Mouse (Mus musculus): ENCODE measurements around the gene Polr3gl. TPM values are rescaled to one million over a fixed set of nuclear protein-coding genes. Genes with fewer than 3 reads are reported as not detected.
A peak's percentile ranks its signal among the peaks of the same experiment; 100 is the strongest.

Gene Polr3gl
- total RNA-seq, 1 experiment from 2014 or later = 87.4 TPM

- no peak for ATAC-seq (replicated peaks in 1 of 2; ENCODE audit: insufficient read depth in 1 of 2, low FRiP score in 2 of 2, low TSS enrichment in 1 of 2, low read depth in 1 of 2, poor library complexity in 2 of 2, severe bottlenecking in 2 of 2)
These were observed 30.7 kb downstream of the Polr3gl start for GRCm38 (mm10) chr3:96563267-96563666.

DNA sequence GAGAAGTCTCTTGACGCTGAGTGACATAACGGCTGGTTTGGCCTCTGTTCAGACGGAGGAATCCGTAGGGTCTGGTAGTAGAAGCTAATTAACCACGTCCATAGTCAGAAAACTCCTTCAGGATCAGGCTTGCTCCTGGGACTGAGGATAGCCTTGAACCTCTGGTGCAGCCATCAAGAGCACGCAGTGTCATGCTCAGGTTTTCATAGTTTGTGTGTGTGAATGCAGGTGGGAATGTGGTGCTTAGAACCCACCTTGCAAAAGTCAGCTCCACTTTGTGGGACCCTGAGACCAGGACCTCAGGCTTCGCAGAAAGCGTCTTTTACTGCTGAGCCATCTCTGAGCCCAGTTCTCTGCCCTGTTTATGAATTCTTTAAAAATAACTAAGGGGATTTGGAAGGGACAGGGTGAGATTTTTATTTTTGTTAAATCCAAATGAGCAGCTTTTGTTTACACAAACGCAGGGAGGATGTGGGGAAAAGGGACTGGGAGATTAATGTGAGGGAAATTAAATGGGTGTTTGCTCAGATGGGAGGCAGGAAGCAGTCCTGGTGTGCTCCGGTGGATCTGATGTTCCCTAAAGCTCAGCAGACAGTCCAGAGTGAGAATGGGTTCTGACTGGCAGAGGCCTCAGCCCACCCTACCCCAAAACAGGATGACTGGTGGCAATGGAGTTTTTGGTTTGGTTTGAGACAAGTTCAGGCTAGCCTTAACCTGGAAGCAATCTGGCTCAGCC, 31.9 kb downstream of the Polr3gl start:
- no peak for ATAC-seq (replicated peaks in 1 of 2; ENCODE audit: insufficient read depth in 1 of 2, low FRiP score in 2 of 2, low TSS enrichment in 1 of 2, low read depth in 1 of 2, poor library complexity in 2 of 2, severe bottlenecking in 2 of 2)

GRCm38 (mm10) chr3:96560881-96561668, 32.9 kb downstream of the Polr3gl start:
- no peak for ATAC-seq (replicated peaks in 1 of 2; ENCODE audit: insufficient read depth in 1 of 2, low FRiP score in 2 of 2, low TSS enrichment in 1 of 2, low read depth in 1 of 2, poor library complexity in 2 of 2, severe bottlenecking in 2 of 2)

- no peak for ATAC-seq (replicated peaks in 1 of 2; ENCODE audit: insufficient read depth in 1 of 2, low FRiP score in 2 of 2, low TSS enrichment in 1 of 2, low read depth in 1 of 2, poor library complexity in 2 of 2, severe bottlenecking in 2 of 2)
These were observed 33.8 kb downstream of the Polr3gl start for GRCm38 (mm10) chr3:96559911-96560850.

GRCm38 (mm10) chr3:96559398-96559910, 34.5 kb downstream of the Polr3gl start:
- no peak for ATAC-seq (replicated peaks in 1 of 2; ENCODE audit: insufficient read depth in 1 of 2, low FRiP score in 2 of 2, low TSS enrichment in 1 of 2, low read depth in 1 of 2, poor library complexity in 2 of 2, severe bottlenecking in 2 of 2)

- no peak for ATAC-seq (replicated peaks in 1 of 2; ENCODE audit: insufficient read depth in 1 of 2, low FRiP score in 2 of 2, low TSS enrichment in 1 of 2, low read depth in 1 of 2, poor library complexity in 2 of 2, severe bottlenecking in 2 of 2)
These were observed 35.2 kb downstream of the Polr3gl start for GRCm38 (mm10) chr3:96558668-96559196.

DNA sequence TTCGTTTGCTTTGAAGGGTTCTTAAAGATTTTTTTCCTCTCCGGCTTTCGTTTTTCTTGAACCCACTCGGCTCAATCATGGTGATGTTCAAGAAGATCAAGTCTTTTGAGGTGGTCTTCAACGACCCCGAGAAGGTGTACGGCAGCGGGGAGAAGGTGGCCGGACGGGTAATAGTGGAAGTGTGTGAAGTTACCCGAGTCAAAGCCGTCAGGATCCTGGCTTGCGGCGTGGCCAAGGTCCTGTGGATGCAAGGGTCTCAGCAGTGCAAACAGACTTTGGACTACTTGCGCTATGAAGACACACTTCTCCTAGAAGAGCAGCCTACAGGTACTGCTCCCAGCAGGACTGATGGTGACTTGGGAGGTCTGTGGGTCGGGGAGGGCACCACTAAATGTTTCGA, 35.8 kb downstream of the Polr3gl start:
- ATAC-seq (replicated peaks in 1 of 2; ENCODE audit: insufficient read depth in 1 of 2, low FRiP score in 2 of 2, low TSS enrichment in 1 of 2, low read depth in 1 of 2, poor library complexity in 2 of 2, severe bottlenecking in 2 of 2) = 0 out of 4 replicates have a peak, but pooled peaks have one; percentile 6 to 12

DNA sequence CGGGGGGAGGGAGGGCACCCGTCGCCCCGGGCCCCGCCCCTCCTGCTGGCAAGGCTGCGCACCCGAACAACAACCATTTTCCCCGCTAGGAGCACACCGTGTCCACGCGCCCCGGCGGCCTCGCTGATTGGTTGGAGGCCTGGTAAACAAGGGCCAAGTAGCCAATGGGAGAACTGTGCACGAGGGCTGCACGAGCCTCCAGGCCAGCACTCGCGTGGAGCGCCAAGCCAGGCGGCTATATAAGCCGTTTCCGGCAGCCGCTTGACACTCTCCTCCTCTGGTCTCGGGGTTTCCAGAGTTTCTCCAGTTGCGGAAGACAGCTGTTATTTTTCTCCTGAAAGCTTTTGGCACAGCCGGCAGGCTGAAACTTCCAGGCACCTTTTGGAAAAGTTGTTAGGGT, 36.3 kb downstream of the Polr3gl start, which contains the start of gene Txnip:
Txnip (plus strand) TSS at position 264 of the 400 bp plus-strand sequence.
- ATAC-seq (replicated peaks in 1 of 2; ENCODE audit: insufficient read depth in 1 of 2, low FRiP score in 2 of 2, low TSS enrichment in 1 of 2, low read depth in 1 of 2, poor library complexity in 2 of 2, severe bottlenecking in 2 of 2) = peak; percentile 93 to 96

- no peak for ATAC-seq (replicated peaks in 1 of 2; ENCODE audit: insufficient read depth in 1 of 2, low FRiP score in 2 of 2, low TSS enrichment in 1 of 2, low read depth in 1 of 2, poor library complexity in 2 of 2, severe bottlenecking in 2 of 2)
These were observed 37.0 kb downstream of the Polr3gl start for GRCm38 (mm10) chr3:96556651-96557635.

GRCm38 (mm10) chr3:96555999-96556614, 37.9 kb downstream of the Polr3gl start:
- no peak for ATAC-seq (replicated peaks in 1 of 2; ENCODE audit: insufficient read depth in 1 of 2, low FRiP score in 2 of 2, low TSS enrichment in 1 of 2, low read depth in 1 of 2, poor library complexity in 2 of 2, severe bottlenecking in 2 of 2)

GRCm38 (mm10) chr3:96555041-96555596, 38.9 kb downstream of the Polr3gl start:
- ATAC-seq (replicated peaks in 1 of 2; ENCODE audit: insufficient read depth in 1 of 2, low FRiP score in 2 of 2, low TSS enrichment in 1 of 2, low read depth in 1 of 2, poor library complexity in 2 of 2, severe bottlenecking in 2 of 2) = no peak

DNA sequence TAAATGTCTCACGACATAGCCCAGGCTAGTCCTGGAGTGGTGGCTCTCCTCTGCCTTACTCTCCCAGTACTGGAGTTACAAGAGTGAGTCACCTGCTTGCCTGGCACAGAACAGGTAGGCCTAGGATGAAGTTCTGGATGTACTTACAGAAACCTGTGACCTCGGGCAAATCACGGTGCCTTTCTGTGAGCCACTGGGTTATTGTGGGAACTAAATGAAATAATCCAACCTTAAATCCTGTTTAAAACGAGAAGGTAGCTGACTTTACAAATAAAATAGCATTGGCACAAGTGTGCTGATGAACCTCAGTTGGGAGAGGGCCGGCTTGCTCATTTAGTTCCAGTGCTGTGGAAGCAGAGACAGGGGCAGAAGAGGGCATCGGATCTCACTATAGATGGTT, 39.7 kb downstream of the Polr3gl start:
- no peak for ATAC-seq (replicated peaks in 1 of 2; ENCODE audit: insufficient read depth in 1 of 2, low FRiP score in 2 of 2, low TSS enrichment in 1 of 2, low read depth in 1 of 2, poor library complexity in 2 of 2, severe bottlenecking in 2 of 2)

DNA sequence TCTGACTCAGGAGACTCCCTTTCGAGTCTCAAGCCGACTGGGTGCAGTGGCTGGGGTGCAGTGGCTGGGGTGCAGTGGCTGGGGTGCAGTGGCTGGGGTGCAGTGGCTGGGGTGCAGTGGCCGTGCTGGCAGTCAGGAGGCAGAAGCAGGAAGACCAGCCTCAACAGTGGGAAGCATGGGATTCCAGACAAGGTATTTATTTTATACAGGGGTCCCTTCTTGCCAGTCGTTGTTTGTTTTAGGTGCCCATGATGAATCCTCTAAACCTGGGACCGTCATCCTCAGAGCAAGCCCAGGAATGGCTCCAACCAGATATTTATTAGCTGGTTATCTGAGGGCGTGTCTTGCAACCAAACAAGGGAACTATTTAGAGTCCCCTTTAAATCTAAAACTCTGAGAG, 40.4 kb downstream of the Polr3gl start:
- ATAC-seq (replicated peaks in 1 of 2; ENCODE audit: insufficient read depth in 1 of 2, low FRiP score in 2 of 2, low TSS enrichment in 1 of 2, low read depth in 1 of 2, poor library complexity in 2 of 2, severe bottlenecking in 2 of 2) = no peak

GRCm38 (mm10) chr3:96551890-96552289, 42.1 kb downstream of the Polr3gl start:
- ATAC-seq (replicated peaks in 1 of 2; ENCODE audit: insufficient read depth in 1 of 2, low FRiP score in 2 of 2, low TSS enrichment in 1 of 2, low read depth in 1 of 2, poor library complexity in 2 of 2, severe bottlenecking in 2 of 2) = no peak

GRCm38 (mm10) chr3:96551203-96551602, 42.8 kb downstream of the Polr3gl start:
- ATAC-seq (replicated peaks in 1 of 2; ENCODE audit: insufficient read depth in 1 of 2, low FRiP score in 2 of 2, low TSS enrichment in 1 of 2, low read depth in 1 of 2, poor library complexity in 2 of 2, severe bottlenecking in 2 of 2) = peak; percentile 60 to 74
